Mouse (Mus musculus): ENCODE data around the gene Twsg1. TPM values are rescaled to one million over a fixed set of nuclear protein-coding genes. Genes with fewer than 3 reads are reported as not detected.

Gene Twsg1
- polyA plus RNA-seq, 1 experiment from 2014 or later, result 105 TPM

- no peak overlapping the region for H3K9ac ChIP-seq (ENCODE audit: low read length)
- H3K4me3 ChIP-seq (ENCODE audit: low read length), result no peak overlapping the region
- H3K4me1 ChIP-seq (ENCODE audit: control insufficient read depth, insufficient read depth, low read length), result peaks cover 4% of the 10 kb centered on the region; the same call in 1 of the 2 replicates
- no peaks in the 10 kb centered on the region for H3K9me3 ChIP-seq (replicated peaks; ENCODE audit: control insufficient read depth, low read length)
- ATAC-seq (replicated peaks; ENCODE audit: extremely low read depth, insufficient read depth, low FRiP score), result peak; percentile 57
- no peaks in the 10 kb centered on the region for H3K36me3 ChIP-seq (ENCODE audit: control insufficient read depth, insufficient read depth)
- peak overlapping the region; percentile 61 for H3K27ac ChIP-seq (ENCODE audit: low read length)
- no peaks in the 10 kb centered on the region for H3K27me3 ChIP-seq (ENCODE audit: control insufficient read depth, insufficient read depth, low read length)
- H3K4me2 ChIP-seq (ENCODE audit: low read depth, low read length), result peak overlapping the region; percentile 5; the same call in 1 of the 2 replicates
- 49% methylated on average over 14 of the region's 14 CpGs for WGBS
Observed at GRCm38 (mm10) chr17:65956993-65957781, 6.2 kb upstream of the Twsg1 start.

GRCm38 (mm10) chr17:65956140-65956539 is 5.1 kb upstream of the Twsg1 start:
- peaks cover 4% of the 10 kb centered on the region; the same call in 1 of the 2 replicates for H3K4me1 ChIP-seq (ENCODE audit: control insufficient read depth, insufficient read depth, low read length)
- H3K4me3 ChIP-seq (ENCODE audit: low read length), result no peak overlapping the region
- ATAC-seq (replicated peaks; ENCODE audit: extremely low read depth, insufficient read depth, low FRiP score), result no peak
- H3K9ac ChIP-seq (ENCODE audit: low read length), result no peak overlapping the region
- H3K9me3 ChIP-seq (replicated peaks; ENCODE audit: control insufficient read depth, low read length), result no peaks in the 10 kb centered on the region
- 92% methylated on average over 3 of the region's 3 CpGs for WGBS
- H3K36me3 ChIP-seq (ENCODE audit: control insufficient read depth, insufficient read depth), result no peaks in the 10 kb centered on the region
- H3K4me2 ChIP-seq (ENCODE audit: low read depth, low read length), result no peak overlapping the region
- H3K27me3 ChIP-seq (ENCODE audit: control insufficient read depth, insufficient read depth, low read length), result no peaks in the 10 kb centered on the region
- no peak overlapping the region for H3K27ac ChIP-seq (ENCODE audit: low read length)

GRCm38 (mm10) chr17:65953959-65954358 is 2.9 kb upstream of the Twsg1 start:
- no peak overlapping the region for H3K4me3 ChIP-seq (ENCODE audit: low read length)
- WGBS, result 49% methylated on average over 4 of the region's 4 CpGs
- H3K9ac ChIP-seq (ENCODE audit: low read length), result no peak overlapping the region
- H3K27ac ChIP-seq (ENCODE audit: low read length), result no peak overlapping the region
- no peaks in the 10 kb centered on the region for H3K36me3 ChIP-seq (ENCODE audit: control insufficient read depth, insufficient read depth)
- no peak overlapping the region for H3K4me2 ChIP-seq (ENCODE audit: low read depth, low read length)
- H3K27me3 ChIP-seq (ENCODE audit: control insufficient read depth, insufficient read depth, low read length), result no peaks in the 10 kb centered on the region
- peaks cover 8% of the 10 kb centered on the region; the same call in 1 of the 2 replicates for H3K4me1 ChIP-seq (ENCODE audit: control insufficient read depth, insufficient read depth, low read length)
- H3K9me3 ChIP-seq (replicated peaks; ENCODE audit: control insufficient read depth, low read length), result no peaks in the 10 kb centered on the region
- no peak for ATAC-seq (replicated peaks; ENCODE audit: extremely low read depth, insufficient read depth, low FRiP score)

GRCm38 (mm10) chr17:65952083-65952482 is 1.1 kb upstream of the Twsg1 start:
- H3K4me1 ChIP-seq (ENCODE audit: control insufficient read depth, insufficient read depth, low read length), result peaks cover 11% of the 10 kb centered on the region
- peaks cover 6% of the 10 kb centered on the region for H3K36me3 ChIP-seq (ENCODE audit: control insufficient read depth, insufficient read depth)
- no peak for ATAC-seq (replicated peaks; ENCODE audit: extremely low read depth, insufficient read depth, low FRiP score)
- no peaks in the 10 kb centered on the region for H3K9me3 ChIP-seq (replicated peaks; ENCODE audit: control insufficient read depth, low read length)
- WGBS, result 78% methylated on average over 5 of the region's 5 CpGs
- no peaks in the 10 kb centered on the region for H3K27me3 ChIP-seq (ENCODE audit: control insufficient read depth, insufficient read depth, low read length)
- no peak overlapping the region for H3K9ac ChIP-seq (ENCODE audit: low read length)
- no peak overlapping the region for H3K4me2 ChIP-seq (ENCODE audit: low read depth, low read length)
- H3K27ac ChIP-seq (ENCODE audit: low read length), result no peak overlapping the region
- H3K4me3 ChIP-seq (ENCODE audit: low read length), result no peak overlapping the region

- no peaks in the 10 kb centered on the region for H3K27me3 ChIP-seq (ENCODE audit: control insufficient read depth, insufficient read depth, low read length)
- H3K4me1 ChIP-seq (ENCODE audit: control insufficient read depth, insufficient read depth, low read length), result peaks cover 11% of the 10 kb centered on the region
- peak overlapping the region; percentile 97 for H3K9ac ChIP-seq (ENCODE audit: low read length)
- WGBS, result 34% methylated on average over 7 of the region's 7 CpGs
- ATAC-seq (replicated peaks; ENCODE audit: extremely low read depth, insufficient read depth, low FRiP score), result no peak
- H3K9me3 ChIP-seq (replicated peaks; ENCODE audit: control insufficient read depth, low read length), result no peaks in the 10 kb centered on the region
- peak overlapping the region; percentile 92 for H3K27ac ChIP-seq (ENCODE audit: low read length)
- H3K4me2 ChIP-seq (ENCODE audit: low read depth, low read length), result peak overlapping the region; percentile 75
- H3K36me3 ChIP-seq (ENCODE audit: control insufficient read depth, insufficient read depth), result peaks cover 13% of the 10 kb centered on the region
- peak overlapping the region; percentile 95 for H3K4me3 ChIP-seq (ENCODE audit: low read length)
Observed at GRCm38 (mm10) chr17:65950183-65950582, 843 bp downstream of the Twsg1 start.

GRCm38 (mm10) chr17:65947307-65947706 is 3.7 kb downstream of the Twsg1 start:
- peak overlapping the region; percentile 28; the same call in 1 of the 2 replicates for H3K9ac ChIP-seq (ENCODE audit: low read length)
- no peaks in the 10 kb centered on the region for H3K9me3 ChIP-seq (replicated peaks; ENCODE audit: control insufficient read depth, low read length)
- H3K27me3 ChIP-seq (ENCODE audit: control insufficient read depth, insufficient read depth, low read length), result no peaks in the 10 kb centered on the region
- WGBS, result 31% methylated on average over 8 of the region's 8 CpGs
- H3K36me3 ChIP-seq (ENCODE audit: control insufficient read depth, insufficient read depth), result peaks cover 13% of the 10 kb centered on the region
- no peak overlapping the region; the same call in 1 of the 2 replicates for H3K4me3 ChIP-seq (ENCODE audit: low read length)
- peak overlapping the region; percentile 37 for H3K4me2 ChIP-seq (ENCODE audit: low read depth, low read length)
- peak overlapping the region; percentile 83 for H3K27ac ChIP-seq (ENCODE audit: low read length)
- ATAC-seq (replicated peaks; ENCODE audit: extremely low read depth, insufficient read depth, low FRiP score), result no peak
- peaks cover 11% of the 10 kb centered on the region for H3K4me1 ChIP-seq (ENCODE audit: control insufficient read depth, insufficient read depth, low read length)

- no peak overlapping the region for H3K4me3 ChIP-seq (ENCODE audit: low read length)
- peaks cover 13% of the 10 kb centered on the region for H3K36me3 ChIP-seq (ENCODE audit: control insufficient read depth, insufficient read depth)
- H3K27me3 ChIP-seq (ENCODE audit: control insufficient read depth, insufficient read depth, low read length), result no peaks in the 10 kb centered on the region
- no peak overlapping the region for H3K4me2 ChIP-seq (ENCODE audit: low read depth, low read length)
- no peaks in the 10 kb centered on the region for H3K9me3 ChIP-seq (replicated peaks; ENCODE audit: control insufficient read depth, low read length)
- H3K27ac ChIP-seq (ENCODE audit: low read length), result no peak overlapping the region
- H3K9ac ChIP-seq (ENCODE audit: low read length), result no peak overlapping the region
- H3K4me1 ChIP-seq (ENCODE audit: control insufficient read depth, insufficient read depth, low read length), result peaks cover 11% of the 10 kb centered on the region
- ATAC-seq (replicated peaks; ENCODE audit: extremely low read depth, insufficient read depth, low FRiP score), result no peak
- 75% methylated on average over 2 of the region's 2 CpGs for WGBS
Observed at GRCm38 (mm10) chr17:65945420-65945819, 5.6 kb downstream of the Twsg1 start.

GRCm38 (mm10) chr17:65942394-65942793 is 8.6 kb downstream of the Twsg1 start:
- no peaks in the 10 kb centered on the region for H3K27me3 ChIP-seq (ENCODE audit: control insufficient read depth, insufficient read depth, low read length)
- H3K36me3 ChIP-seq (ENCODE audit: control insufficient read depth, insufficient read depth), result peaks cover 7% of the 10 kb centered on the region; the same call in 1 of the 2 replicates
- H3K9ac ChIP-seq (ENCODE audit: low read length), result no peak overlapping the region
- H3K9me3 ChIP-seq (replicated peaks; ENCODE audit: control insufficient read depth, low read length), result no peaks in the 10 kb centered on the region
- WGBS, result 66% methylated on average over 4 of the region's 4 CpGs
- no peak overlapping the region for H3K27ac ChIP-seq (ENCODE audit: low read length)
- no peak overlapping the region for H3K4me3 ChIP-seq (ENCODE audit: low read length)
- peaks cover 15% of the 10 kb centered on the region for H3K4me1 ChIP-seq (ENCODE audit: control insufficient read depth, insufficient read depth, low read length)
- H3K4me2 ChIP-seq (ENCODE audit: low read depth, low read length), result no peak overlapping the region
- ATAC-seq (replicated peaks; ENCODE audit: extremely low read depth, insufficient read depth, low FRiP score), result no peak

GRCm38 (mm10) chr17:65941275-65941674 is 9.8 kb downstream of the Twsg1 start:
- Histone ChIP-seq H3K36me3 (ENCODE audit: control insufficient read depth, insufficient read depth) (peaks cover 10% of the 10 kb centered on the region), H3K4me3 (ENCODE audit: low read length) (no peak overlapping the region), H3K4me1 (ENCODE audit: control insufficient read depth, insufficient read depth, low read length) (peaks cover 15% of the 10 kb centered on the region), H3K4me2 (ENCODE audit: low read depth, low read length) (no peak overlapping the region), H3K9ac (ENCODE audit: low read length) (no peak overlapping the region), H3K9me3 (replicated peaks; ENCODE audit: control insufficient read depth, low read length) (no peaks in the 10 kb centered on the region), H3K27me3 (ENCODE audit: control insufficient read depth, insufficient read depth, low read length) (no peaks in the 10 kb centered on the region), H3K27ac (ENCODE audit: low read length) (no peak overlapping the region)
- 87% methylated on average over 6 of the region's 6 CpGs for WGBS
- ATAC-seq (replicated peaks; ENCODE audit: extremely low read depth, insufficient read depth, low FRiP score), result no peak
